Mouse (Mus musculus) heart, embryonic 12.5 days (tissue): ENCODE data around the gene Igfbp6. TPM values are rescaled to one million over a fixed set of nuclear protein-coding genes. Genes with fewer than 3 reads are reported as not detected.

ENCODE experiments used
- ATAC-seq: fragments of 200-750 bp; cut with Nextera tagmentation; 2 replicates; pipeline ENCODE4 v1.8.0; 2017; ENCODE audit warnings: moderate TSS enrichment, moderate library complexity; ENCODE audit not compliant: insufficient number of reproducible peaks, low FRiP score
- H3K27ac ChIP-seq: fragments of 300-500 bp; sonication (generic); 2 replicates; pipeline ENCODE4 v1.5.1; 2016; ENCODE audit warnings: mild to moderate bottlenecking, moderate library complexity; ENCODE audit not compliant: poor library complexity, severe bottlenecking
- H3K27me3 ChIP-seq: fragments of 300-500 bp; sonication (generic); replicated peaks from 2 replicates; pipeline ENCODE4 v1.6.1; 2016; ENCODE audit warnings: mild to moderate bottlenecking, moderate library complexity
- H3K36me3 ChIP-seq: fragments of 300-500 bp; sonication (generic); 2 replicates; pipeline ENCODE4 v1.6.1; 2016; ENCODE audit warnings: mild to moderate bottlenecking, moderate library complexity
- H3K4me1 ChIP-seq: fragments of 300-500 bp; sonication (generic); replicated peaks from 2 replicates; pipeline ENCODE4 v1.6.1; 2016; ENCODE audit warnings: mild to moderate bottlenecking
- H3K4me2 ChIP-seq: fragments of 300-500 bp; sonication (generic); 2 replicates; pipeline ENCODE4 v1.6.1; 2016; ENCODE audit warnings: mild to moderate bottlenecking, moderate library complexity
- H3K4me3 ChIP-seq: fragments of 300-500 bp; sonication (generic); 2 replicates; pipeline ENCODE4 v1.5.1; 2016; ENCODE audit warnings: mild to moderate bottlenecking
- H3K9ac ChIP-seq: fragments of 300-500 bp; sonication (generic); 2 replicates; pipeline ENCODE4 v1.6.1; 2016; ENCODE audit warnings: mild to moderate bottlenecking, moderate library complexity
- H3K9me3 ChIP-seq: fragments of 300-500 bp; sonication (generic); replicated peaks from 2 replicates; pipeline ENCODE4 v1.6.1; 2016; ENCODE audit warnings: mild to moderate bottlenecking, moderate library complexity
- WGBS: fragments of 180-500 bp; shearing (Covaris S2); methylation state at CpG from one replicate; pipeline ENCODE4 v1.1.7; 2016; 5-methylcytosine and 5-hydroxymethylcytosine counted together
- polyA plus RNA-seq: library from polyadenylated mRNA; unstranded; fragments of >200 nt; fragmentation: Nextera tagmentation; extraction: Ambion mirVana; gene quantifications from 2 replicates; pipeline ENCODE4 v1.2.1, GENCODE M21; 2016

Igfbp6 gene
- polyA plus RNA-seq, 1 experiment from 2014 or later: 2.5 TPM

GRCm38 (mm10) chr15:102118591-102118990, 25.6 kb upstream of the Igfbp6 start:
- Histone ChIP-seq H3K27me3 (no peaks in the 10 kb centered on the region), H3K4me2 (no peak overlapping the region), H3K9me3 (no peaks in the 10 kb centered on the region), H3K4me3 (no peak overlapping the region), H3K4me1 (peaks cover 13% of the 10 kb centered on the region), H3K27ac (no peak overlapping the region), H3K36me3 (peaks cover 88% of the 10 kb centered on the region), H3K9ac (no peak overlapping the region)
- 81% methylated on average over 4 of the region's 4 CpGs for WGBS
- ATAC-seq: no peak

GRCm38 (mm10) chr15:102119121-102119830, 24.9 kb upstream of the Igfbp6 start:
- Histone ChIP-seq H3K9me3 (no peaks in the 10 kb centered on the region), H3K4me2 (no peak overlapping the region), H3K9ac (peak overlapping the region; percentile 22; the same call in 1 of the 2 replicates), H3K27ac (no peak overlapping the region), H3K36me3 (peaks cover 82% of the 10 kb centered on the region), H3K4me1 (peaks cover 13% of the 10 kb centered on the region), H3K27me3 (no peaks in the 10 kb centered on the region), H3K4me3 (no peak overlapping the region)
- ATAC-seq: no peak
- 67% methylated on average over 8 of the region's 8 CpGs for WGBS

GRCm38 (mm10) chr15:102119831-102120170, 24.4 kb upstream of the Igfbp6 start:
- Histone ChIP-seq H3K4me1 (peaks cover 13% of the 10 kb centered on the region), H3K36me3 (peaks cover 82% of the 10 kb centered on the region), H3K9me3 (no peaks in the 10 kb centered on the region), H3K9ac (peak overlapping the region; percentile 22; the same call in 1 of the 2 replicates), H3K27ac (no peak overlapping the region), H3K4me2 (no peak overlapping the region), H3K4me3 (no peak overlapping the region), H3K27me3 (no peaks in the 10 kb centered on the region)
- WGBS: 76% methylated on average over 2 of the region's 2 CpGs
- ATAC-seq: no peak

DNA sequence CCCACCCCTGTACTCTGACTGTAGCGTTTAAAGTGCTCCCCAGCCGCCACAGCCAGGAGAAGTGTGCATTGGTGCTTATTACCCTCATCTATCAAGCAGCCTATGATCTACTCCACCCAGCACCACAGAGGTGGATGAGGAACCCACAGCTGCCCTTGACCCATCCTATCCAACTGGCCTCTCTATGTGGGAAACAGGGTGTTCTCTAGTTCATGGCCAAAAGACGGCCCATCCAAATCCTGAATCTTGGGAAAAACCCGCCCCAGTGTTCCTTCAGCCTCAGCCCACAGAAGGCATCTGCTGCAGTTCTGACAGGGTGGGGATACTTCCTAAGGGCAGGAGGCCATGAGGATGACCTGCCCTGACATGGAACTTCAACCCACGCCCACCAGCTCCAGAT, 23.6 kb upstream of the Igfbp6 start:
- H3K9ac ChIP-seq: no peak overlapping the region
- no peak overlapping the region for H3K27ac ChIP-seq
- H3K36me3 ChIP-seq: peaks cover 81% of the 10 kb centered on the region
- H3K9me3 ChIP-seq: no peaks in the 10 kb centered on the region
- ATAC-seq: no peak
- no peak overlapping the region for H3K4me3 ChIP-seq
- 73% methylated on average over 5 of the region's 5 CpGs for WGBS
- H3K4me1 ChIP-seq: peaks cover 13% of the 10 kb centered on the region
- H3K4me2 ChIP-seq: no peak overlapping the region
- H3K27me3 ChIP-seq: no peaks in the 10 kb centered on the region

GRCm38 (mm10) chr15:102126303-102126702, 17.9 kb upstream of the Igfbp6 start:
- Histone ChIP-seq H3K27me3 (no peaks in the 10 kb centered on the region), H3K27ac (peak overlapping the region; percentile 65)
- peak; percentile 72 for ATAC-seq

GRCm38 (mm10) chr15:102133314-102133713, 10.8 kb upstream of the Igfbp6 start:
- no peak overlapping the region for H3K9ac ChIP-seq
- no peaks in the 10 kb centered on the region for H3K27me3 ChIP-seq
- H3K4me1 ChIP-seq: peaks cover 15% of the 10 kb centered on the region
- ATAC-seq: no peak
- no peak overlapping the region for H3K4me3 ChIP-seq
- H3K9me3 ChIP-seq: no peaks in the 10 kb centered on the region
- H3K27ac ChIP-seq: no peak overlapping the region
- WGBS: 89% methylated on average over 9 of the region's 9 CpGs
- peaks cover 53% of the 10 kb centered on the region for H3K36me3 ChIP-seq
- H3K4me2 ChIP-seq: no peak overlapping the region

More at GRCm38 (mm10) chr15:102126303-102126702, 17.9 kb upstream of the Igfbp6 start:
- 35% methylated on average over 2 of the region's 2 CpGs for WGBS
- H3K9ac ChIP-seq: no peak overlapping the region
- H3K9me3 ChIP-seq: no peaks in the 10 kb centered on the region
- peaks cover 77% of the 10 kb centered on the region for H3K36me3 ChIP-seq
- no peak overlapping the region for H3K4me2 ChIP-seq
- no peak overlapping the region for H3K4me3 ChIP-seq
- H3K4me1 ChIP-seq: peaks cover 16% of the 10 kb centered on the region

GRCm38 (mm10) chr15:102134709-102135108, 9.5 kb upstream of the Igfbp6 start:
- Histone ChIP-seq H3K9ac (no peak overlapping the region), H3K4me2 (peak overlapping the region; percentile 83), H3K27me3 (no peaks in the 10 kb centered on the region), H3K36me3 (peaks cover 41% of the 10 kb centered on the region), H3K27ac (no peak overlapping the region), H3K4me3 (no peak overlapping the region), H3K4me1 (peaks cover 15% of the 10 kb centered on the region), H3K9me3 (no peaks in the 10 kb centered on the region)
- no peak for ATAC-seq
- 87% methylated on average over 2 of the region's 2 CpGs for WGBS

DNA sequence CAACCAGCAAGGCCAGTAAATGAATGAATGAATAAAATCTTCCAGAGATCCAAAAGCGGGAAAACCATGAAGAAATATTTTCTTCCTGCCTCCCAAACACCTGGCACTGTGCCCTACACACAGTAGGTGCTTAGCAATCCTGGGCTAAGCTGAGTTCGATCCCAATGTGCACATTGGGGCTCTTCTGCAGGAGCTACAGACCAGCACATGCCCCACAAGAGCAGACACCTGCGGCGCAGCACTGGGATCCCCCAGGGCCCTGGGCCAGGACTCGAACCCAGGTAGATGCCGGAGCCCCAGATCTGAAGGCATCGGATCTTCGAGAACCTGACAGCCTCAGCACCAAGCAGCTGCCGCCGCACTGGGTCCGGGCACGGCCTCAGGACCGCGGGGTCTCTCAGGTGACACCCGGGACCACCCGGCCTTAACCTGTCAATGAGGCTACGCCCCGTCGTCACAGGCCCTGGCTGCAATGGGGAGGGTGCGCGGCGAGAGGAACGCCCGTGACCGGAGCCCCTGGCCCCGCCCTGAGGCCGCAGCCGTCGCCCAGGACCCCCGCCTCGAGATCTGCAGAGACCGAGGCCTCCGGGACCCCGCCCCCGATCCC, 8.5 kb upstream of the Igfbp6 start:
- H3K27me3 ChIP-seq: 0 out of 2 replicates have a peak, but pooled peaks cover 2% of the 10 kb centered on the region
- H3K4me2 ChIP-seq: peak overlapping the region; percentile 83
- H3K9ac ChIP-seq: peak overlapping the region; percentile 92
- peak overlapping the region; percentile 96 for H3K4me3 ChIP-seq
- H3K27ac ChIP-seq: peak overlapping the region; percentile 72
- peak; percentile 5; the same call in 1 of the 2 replicates for ATAC-seq
- WGBS: 5% methylated on average over 35 of the region's 35 CpGs
- H3K36me3 ChIP-seq: peaks cover 32% of the 10 kb centered on the region
- peaks cover 15% of the 10 kb centered on the region for H3K4me1 ChIP-seq
- no peaks in the 10 kb centered on the region for H3K9me3 ChIP-seq

DNA sequence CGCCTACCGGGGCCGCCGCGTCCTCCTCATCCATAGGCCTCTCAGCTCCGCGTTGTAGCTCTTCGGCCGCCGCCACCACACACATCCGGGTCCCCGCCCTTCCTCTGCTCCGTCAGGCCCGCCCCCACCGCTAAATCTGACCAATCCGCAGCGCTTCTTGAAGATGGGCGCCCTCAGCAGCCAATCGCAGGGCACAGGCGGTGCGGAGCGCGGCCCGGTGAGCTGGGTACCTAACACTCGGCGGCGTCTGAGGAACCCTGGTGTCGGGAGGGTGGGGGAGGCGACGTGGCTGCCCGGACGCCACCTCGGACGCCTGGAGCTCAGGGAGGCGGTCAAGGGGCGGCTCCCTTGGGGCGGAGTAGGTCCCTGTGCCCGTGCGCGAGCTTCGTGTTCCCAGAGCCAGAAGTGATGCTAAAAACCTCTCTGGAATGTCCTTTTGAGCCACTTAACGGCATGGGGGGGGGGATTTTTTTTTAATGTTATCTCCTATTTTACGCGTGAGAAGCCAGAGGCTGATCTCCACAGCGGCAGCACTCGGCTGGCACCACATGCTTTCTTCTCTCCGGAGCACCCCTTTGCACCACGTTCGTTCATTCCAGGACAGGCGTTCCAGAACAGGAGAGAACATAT, 7.9 kb upstream of the Igfbp6 start, which contains the start of gene Spryd3:
TSS of gene Spryd3 (minus strand) at position 106 of the 630 bp plus-strand sequence.
- WGBS: 1% methylated on average over 50 of the region's 50 CpGs
- H3K4me3 ChIP-seq: peak within 1 kb of the TSS; percentile 96
- peak within 1 kb of the TSS; percentile 83 for H3K4me2 ChIP-seq
- H3K36me3 ChIP-seq: peaks cover 25% of the 10 kb centered on the region
- H3K9me3 ChIP-seq: no peaks in the 10 kb centered on the region
- H3K27me3 ChIP-seq: 0 out of 2 replicates have a peak, but pooled peaks cover 2% of the 10 kb centered on the region
- peaks cover 15% of the 10 kb centered on the region for H3K4me1 ChIP-seq
- H3K9ac ChIP-seq: peak within 1 kb of the TSS; percentile 92
- H3K27ac ChIP-seq: peak within 1 kb of the TSS; percentile 73
- peak; percentile 100 for ATAC-seq

DNA sequence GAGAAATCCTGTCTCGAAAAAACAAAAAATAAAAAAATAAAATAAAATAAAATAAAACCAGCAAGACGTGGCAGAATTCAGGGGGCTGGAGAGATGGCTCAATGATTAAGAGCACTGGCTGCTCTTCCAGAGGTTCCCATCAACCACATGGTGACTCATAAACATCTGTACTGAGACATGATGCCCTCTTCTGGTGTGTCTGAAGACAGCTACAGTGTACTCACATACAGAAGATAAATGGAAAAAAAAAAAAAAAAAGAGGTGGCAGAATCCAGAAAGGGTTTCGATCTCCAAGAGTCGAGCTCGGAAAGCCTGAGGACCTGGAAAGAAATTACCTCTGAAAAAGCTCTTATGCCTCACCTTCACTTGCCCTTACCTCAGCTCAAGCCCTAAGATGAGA, 3.0 kb upstream of the Igfbp6 start:
- peaks cover 36% of the 10 kb centered on the region for H3K27me3 ChIP-seq
- no peak overlapping the region for H3K9ac ChIP-seq
- H3K4me3 ChIP-seq: no peak overlapping the region
- ATAC-seq: no peak
- no peak overlapping the region for H3K27ac ChIP-seq
- no peaks in the 10 kb centered on the region for H3K36me3 ChIP-seq
- H3K4me1 ChIP-seq: peaks cover 25% of the 10 kb centered on the region
- no peaks in the 10 kb centered on the region for H3K9me3 ChIP-seq
- WGBS: 88% methylated on average over 5 of the region's 5 CpGs
- no peak overlapping the region for H3K4me2 ChIP-seq
